Mouse (Mus musculus): Measurements from ENCODE around the gene Itga7. TPM values are rescaled to one million over a fixed set of nuclear protein-coding genes. Genes with fewer than 3 reads are reported as not detected.

The Itga7 gene
- polyA plus RNA-seq, 1 experiment from 2014 or later = 3.3 TPM

DNA sequence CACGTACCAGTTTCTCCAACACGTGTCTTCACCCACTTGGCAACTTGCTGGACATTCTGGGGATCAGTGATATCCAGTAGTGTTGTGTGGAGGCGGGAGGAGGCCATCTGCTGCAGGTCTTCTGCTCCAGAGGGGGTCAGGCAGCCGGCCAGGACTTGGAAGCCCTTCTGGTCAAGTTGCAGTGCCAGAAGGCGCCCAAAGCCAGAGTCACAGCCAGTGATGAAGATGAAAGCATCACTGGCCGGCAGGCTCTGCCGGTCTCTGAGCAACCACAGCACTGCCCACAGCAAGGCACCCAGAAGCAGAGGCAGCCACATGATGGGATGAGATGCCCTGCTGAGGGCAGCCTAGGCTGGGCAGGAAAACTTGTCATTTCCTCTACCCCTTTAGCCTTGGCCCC, 15.4 kb upstream of the Itga7 start:
- Histone ChIP-seq H3K36me3 (ENCODE audit: control insufficient read depth, insufficient read depth, low read length) (peaks cover 11% of the 10 kb centered on the region; the same call in 1 of the 2 replicates), H3K4me2 (ENCODE audit: low read depth, low read length) (0 out of 2 replicates have a peak overlapping the region, but pooled peaks have one; percentile 34), H3K9me3 (ENCODE audit: control insufficient read depth, low read length) (no peaks in the 10 kb centered on the region), H3K4me3 (ENCODE audit: low read length) (no peak overlapping the region), H3K9ac (ENCODE audit: low read depth, low read length) (no peak overlapping the region), H3K4me1 (ENCODE audit: control insufficient read depth, insufficient read depth, low read length) (peaks cover 35% of the 10 kb centered on the region), H3K27me3 (replicated peaks; ENCODE audit: control insufficient read depth, insufficient read depth, low read length) (no peaks in the 10 kb centered on the region), H3K27ac (ENCODE audit: low read length) (peak overlapping the region; percentile 79)
- ATAC-seq = no peak
- 80% methylated on average over 7 of the region's 7 CpGs for WGBS

DNA sequence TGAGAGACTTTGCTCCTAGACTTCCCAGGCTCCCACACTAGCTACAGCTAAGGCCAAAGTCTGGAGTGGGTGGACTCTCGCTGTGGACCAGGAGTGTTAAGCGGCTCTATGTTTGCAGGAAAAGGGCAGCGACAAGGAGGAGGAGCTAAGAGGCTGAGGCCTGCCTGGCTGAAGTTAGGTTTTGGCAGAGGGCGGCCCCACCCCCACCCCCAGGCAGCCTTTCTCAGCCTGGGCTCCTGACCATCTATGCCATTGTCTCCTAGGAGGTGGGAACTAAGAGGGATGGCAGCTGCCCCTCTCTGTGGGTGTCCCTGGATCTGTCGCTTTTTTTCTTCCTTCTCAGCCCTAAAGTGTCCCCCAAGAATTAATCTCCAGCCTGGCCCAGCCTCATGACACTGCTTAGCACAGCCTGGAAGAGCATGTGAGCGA, 14.4 kb upstream of the Itga7 start:
- peaks cover 43% of the 10 kb centered on the region for H3K4me1 ChIP-seq (ENCODE audit: control insufficient read depth, insufficient read depth, low read length)
- no peaks in the 10 kb centered on the region for H3K9me3 ChIP-seq (ENCODE audit: control insufficient read depth, low read length)
- no peaks in the 10 kb centered on the region for H3K27me3 ChIP-seq (replicated peaks; ENCODE audit: control insufficient read depth, insufficient read depth, low read length)
- H3K36me3 ChIP-seq (ENCODE audit: control insufficient read depth, insufficient read depth, low read length) = 0 out of 2 replicates have a peak, but pooled peaks cover 8% of the 10 kb centered on the region
- peak; percentile 78 for ATAC-seq
- 14% methylated on average over 6 of the region's 6 CpGs for WGBS
- peak overlapping the region; percentile 34; the same call in 1 of the 2 replicates for H3K4me2 ChIP-seq (ENCODE audit: low read depth, low read length)
- H3K4me3 ChIP-seq (ENCODE audit: low read length) = no peak overlapping the region
- peak overlapping the region; percentile 23; the same call in 1 of the 2 replicates for H3K9ac ChIP-seq (ENCODE audit: low read depth, low read length)
- H3K27ac ChIP-seq (ENCODE audit: low read length) = peak overlapping the region; percentile 79

DNA sequence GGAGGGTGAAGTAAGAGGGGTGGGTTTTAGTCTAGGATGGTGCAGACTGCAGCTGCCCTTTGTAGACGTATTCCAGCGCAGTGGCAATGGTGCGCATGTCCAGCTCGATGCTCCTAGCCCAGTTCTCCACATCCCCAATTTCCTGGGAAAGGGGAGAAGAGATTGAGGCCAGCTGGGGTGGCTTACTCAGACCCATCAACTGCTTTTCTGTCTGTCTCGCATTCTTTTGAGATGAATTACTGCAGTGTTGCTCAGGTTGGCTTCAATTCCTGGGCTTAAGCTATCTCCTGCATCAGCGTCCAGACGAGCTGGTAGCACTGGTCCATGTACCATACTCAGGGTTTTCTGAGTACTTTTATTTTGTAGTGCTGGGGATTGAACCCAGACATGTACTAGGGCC, 13.7 kb upstream of the Itga7 start:
- Histone ChIP-seq H3K36me3 (ENCODE audit: control insufficient read depth, insufficient read depth, low read length) (0 out of 2 replicates have a peak, but pooled peaks cover 8% of the 10 kb centered on the region), H3K4me2 (ENCODE audit: low read depth, low read length) (no peak overlapping the region), H3K4me3 (ENCODE audit: low read length) (no peak overlapping the region), H3K27ac (ENCODE audit: low read length) (peak overlapping the region; percentile 79), H3K4me1 (ENCODE audit: control insufficient read depth, insufficient read depth, low read length) (peaks cover 43% of the 10 kb centered on the region), H3K9ac (ENCODE audit: low read depth, low read length) (0 out of 2 replicates have a peak overlapping the region, but pooled peaks have one; percentile 23), H3K27me3 (replicated peaks; ENCODE audit: control insufficient read depth, insufficient read depth, low read length) (no peaks in the 10 kb centered on the region), H3K9me3 (ENCODE audit: control insufficient read depth, low read length) (no peaks in the 10 kb centered on the region)
- no peak for ATAC-seq
- 76% methylated on average over 7 of the region's 7 CpGs for WGBS

DNA sequence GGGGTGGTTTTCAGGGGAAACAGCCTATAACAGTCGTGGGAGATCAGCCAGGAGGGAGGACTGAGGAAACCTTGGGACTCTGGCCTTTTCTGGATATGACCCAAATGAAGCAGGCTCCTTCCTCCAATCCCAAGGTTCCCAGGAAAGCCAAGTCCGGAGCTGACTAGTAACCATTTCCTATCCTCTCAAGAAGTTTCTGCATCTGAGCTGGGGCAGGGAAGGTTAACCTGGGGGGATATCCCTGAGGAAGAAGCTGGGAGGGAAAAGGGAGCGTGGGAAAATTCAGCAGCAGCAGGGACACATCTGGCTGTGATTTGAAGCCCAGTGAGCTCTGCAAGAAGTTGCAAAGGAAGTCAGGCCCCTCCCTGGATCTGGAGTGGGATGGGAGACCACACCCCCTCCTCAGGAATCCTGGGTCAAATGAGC, 12.9 kb upstream of the Itga7 start:
- Histone ChIP-seq H3K9me3 (ENCODE audit: control insufficient read depth, low read length) (no peaks in the 10 kb centered on the region), H3K4me3 (ENCODE audit: low read length) (no peak overlapping the region), H3K9ac (ENCODE audit: low read depth, low read length) (no peak overlapping the region), H3K4me2 (ENCODE audit: low read depth, low read length) (no peak overlapping the region), H3K27ac (ENCODE audit: low read length) (peak overlapping the region; percentile 79), H3K4me1 (ENCODE audit: control insufficient read depth, insufficient read depth, low read length) (peaks cover 43% of the 10 kb centered on the region), H3K36me3 (ENCODE audit: control insufficient read depth, insufficient read depth, low read length) (0 out of 2 replicates have a peak, but pooled peaks cover 8% of the 10 kb centered on the region), H3K27me3 (replicated peaks; ENCODE audit: control insufficient read depth, insufficient read depth, low read length) (no peaks in the 10 kb centered on the region)
- ATAC-seq = no peak
- 60% methylated on average over 3 of the region's 3 CpGs for WGBS

DNA sequence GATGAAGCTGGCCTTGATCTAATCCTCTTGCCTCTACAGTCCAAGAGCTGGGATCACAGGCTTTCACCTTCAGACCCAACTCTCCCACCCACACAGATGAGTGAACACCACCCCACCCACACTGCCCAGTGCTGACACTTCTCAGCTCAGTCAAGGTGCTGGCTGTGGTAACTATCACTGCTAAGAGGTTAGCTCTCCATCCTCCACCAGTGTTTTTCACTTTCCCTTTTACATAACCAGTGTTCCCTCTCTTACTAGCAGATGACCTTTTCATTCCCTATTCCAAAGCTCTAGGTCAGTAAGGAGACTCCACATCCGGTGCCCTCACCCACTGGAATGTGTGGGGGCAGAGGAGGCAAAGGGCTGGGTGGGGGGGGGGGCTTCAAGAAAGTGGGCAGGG, 12.4 kb upstream of the Itga7 start:
- H3K9ac ChIP-seq (ENCODE audit: low read depth, low read length) = no peak overlapping the region
- H3K9me3 ChIP-seq (ENCODE audit: control insufficient read depth, low read length) = no peaks in the 10 kb centered on the region
- H3K4me2 ChIP-seq (ENCODE audit: low read depth, low read length) = no peak overlapping the region
- no peak for ATAC-seq
- no peaks in the 10 kb centered on the region for H3K27me3 ChIP-seq (replicated peaks; ENCODE audit: control insufficient read depth, insufficient read depth, low read length)
- WGBS = 58% methylated on average over 1 of the region's 1 CpGs
- 0 out of 2 replicates have a peak, but pooled peaks cover 8% of the 10 kb centered on the region for H3K36me3 ChIP-seq (ENCODE audit: control insufficient read depth, insufficient read depth, low read length)
- no peak overlapping the region for H3K4me3 ChIP-seq (ENCODE audit: low read length)
- peaks cover 43% of the 10 kb centered on the region for H3K4me1 ChIP-seq (ENCODE audit: control insufficient read depth, insufficient read depth, low read length)
- H3K27ac ChIP-seq (ENCODE audit: low read length) = peak overlapping the region; percentile 79; the same call in 1 of the 2 replicates

DNA sequence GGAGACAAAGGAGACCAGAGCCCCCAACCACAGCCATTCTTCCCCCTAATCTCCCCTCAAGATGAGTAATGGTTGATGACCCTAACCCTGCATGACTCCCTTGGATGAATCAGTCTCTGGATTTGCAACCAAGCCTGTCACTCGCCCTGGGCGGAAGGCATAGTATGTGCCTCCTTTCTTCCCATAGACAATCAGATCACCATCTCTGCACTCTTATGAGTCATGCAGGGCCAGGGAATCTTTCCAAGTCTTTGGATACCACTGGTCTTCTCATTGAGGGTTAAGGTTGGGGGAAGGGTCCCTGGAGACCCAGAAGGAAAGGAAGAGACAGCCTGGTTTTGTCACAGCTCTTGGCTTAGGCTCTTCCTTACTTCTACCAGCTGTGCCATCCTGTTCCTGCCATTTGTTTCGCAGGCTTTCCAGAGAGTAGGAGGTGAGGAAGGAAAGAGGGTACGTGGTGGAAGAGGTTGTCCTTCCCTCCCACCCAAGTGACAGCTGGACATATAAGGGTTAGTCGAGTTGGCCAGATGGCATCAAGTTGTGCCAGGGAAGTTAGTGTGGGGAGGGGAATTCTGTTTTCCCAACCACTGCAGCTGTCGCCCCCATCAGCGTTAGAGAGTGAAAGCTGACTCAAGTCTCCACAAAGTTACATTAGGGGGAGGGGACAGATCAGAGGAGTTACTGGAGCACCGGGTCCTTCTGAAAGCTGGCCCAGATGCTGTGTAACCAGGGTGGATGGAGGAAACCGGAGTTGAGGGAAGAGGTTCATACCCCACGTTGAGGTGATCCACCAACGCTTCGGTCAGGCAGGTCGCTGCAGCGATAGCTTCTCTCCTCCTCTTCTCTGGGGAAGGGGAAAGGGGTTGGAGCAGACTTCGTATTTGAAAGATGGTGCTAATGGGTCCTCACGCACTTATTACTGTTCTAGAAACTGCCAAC, 11.5 kb upstream of the Itga7 start:
- Histone ChIP-seq H3K27me3 (replicated peaks; ENCODE audit: control insufficient read depth, insufficient read depth, low read length) (no peaks in the 10 kb centered on the region), H3K4me2 (ENCODE audit: low read depth, low read length) (peak overlapping the region; percentile 93), H3K4me1 (ENCODE audit: control insufficient read depth, insufficient read depth, low read length) (peaks cover 43% of the 10 kb centered on the region), H3K36me3 (ENCODE audit: control insufficient read depth, insufficient read depth, low read length) (0 out of 2 replicates have a peak, but pooled peaks cover 8% of the 10 kb centered on the region), H3K4me3 (ENCODE audit: low read length) (peak overlapping the region; percentile 92), H3K9ac (ENCODE audit: low read depth, low read length) (peak overlapping the region; percentile 92), H3K9me3 (ENCODE audit: control insufficient read depth, low read length) (no peaks in the 10 kb centered on the region), H3K27ac (ENCODE audit: low read length) (peak overlapping the region; percentile 1; the same call in 1 of the 2 replicates)
- 67% methylated on average over 16 of the region's 16 CpGs for WGBS
- no peak for ATAC-seq

DNA sequence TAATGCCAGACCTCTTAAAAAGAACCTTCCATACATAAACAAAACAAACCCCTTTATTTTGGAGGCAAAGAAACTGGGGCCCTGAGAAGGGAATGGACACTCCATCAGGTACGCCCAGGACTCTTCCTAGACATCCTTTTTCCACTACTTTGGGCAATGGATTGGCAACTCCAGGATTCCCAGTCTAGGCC, 10.9 kb upstream of the Itga7 start, which contains the start of gene Rdh5:
Gene Rdh5 (minus strand): TSS at position 67 of the 191 bp plus-strand sequence.
- H3K27me3 ChIP-seq (replicated peaks; ENCODE audit: control insufficient read depth, insufficient read depth, low read length) = no peaks in the 10 kb centered on the region
- no peak for ATAC-seq
- 17% methylated on average over 1 of the region's 1 CpGs for WGBS
- peak within 1 kb of the TSS; percentile 92 for H3K9ac ChIP-seq (ENCODE audit: low read depth, low read length)
- 0 out of 2 replicates have a peak, but pooled peaks cover 3% of the 10 kb centered on the region for H3K36me3 ChIP-seq (ENCODE audit: control insufficient read depth, insufficient read depth, low read length)
- peaks cover 43% of the 10 kb centered on the region for H3K4me1 ChIP-seq (ENCODE audit: control insufficient read depth, insufficient read depth, low read length)
- H3K9me3 ChIP-seq (ENCODE audit: control insufficient read depth, low read length) = no peaks in the 10 kb centered on the region
- peak within 1 kb of the TSS; percentile 98 for H3K27ac ChIP-seq (ENCODE audit: low read length)
- peak within 1 kb of the TSS; percentile 93 for H3K4me2 ChIP-seq (ENCODE audit: low read depth, low read length)
- peak within 1 kb of the TSS; percentile 92 for H3K4me3 ChIP-seq (ENCODE audit: low read length)

DNA sequence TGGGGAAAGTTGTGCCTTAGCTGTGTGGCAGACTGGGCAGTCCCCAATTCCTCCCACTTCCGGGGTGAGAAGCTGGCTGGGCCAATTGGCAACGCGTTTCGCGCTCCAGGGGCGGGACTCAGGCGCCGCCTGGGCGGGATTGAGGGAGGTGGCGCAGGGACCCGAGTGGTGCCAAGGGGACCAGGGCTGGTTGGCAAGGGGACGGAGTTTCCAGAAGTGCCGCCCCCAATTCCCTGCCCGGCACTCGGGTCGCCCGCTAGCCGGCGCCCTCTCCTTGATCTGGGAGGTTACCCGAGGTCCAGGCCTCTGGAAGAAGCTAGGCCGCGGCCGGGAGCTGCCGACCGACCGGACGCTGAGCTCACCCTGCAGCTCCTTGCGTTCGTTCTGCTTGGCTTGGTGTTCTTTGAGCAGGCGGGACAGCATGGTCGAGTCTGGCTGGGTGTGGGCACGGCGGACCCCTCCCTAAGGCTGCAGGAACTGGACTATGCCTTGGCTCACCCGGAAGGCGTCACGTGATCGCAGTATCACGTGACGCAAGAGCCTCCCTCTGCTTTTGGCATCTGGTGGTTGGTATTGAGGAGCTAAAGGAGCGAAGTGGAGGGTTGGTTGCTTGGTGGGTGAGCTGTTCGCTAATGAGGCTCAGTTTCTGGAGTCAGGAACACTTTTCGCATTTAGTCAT, 10.5 kb upstream of the Itga7 start:
- H3K36me3 ChIP-seq (ENCODE audit: control insufficient read depth, insufficient read depth, low read length) = no peaks in the 10 kb centered on the region
- H3K27ac ChIP-seq (ENCODE audit: low read length) = peak overlapping the region; percentile 98
- ATAC-seq = peak; percentile 95
- under 1% methylated on average over 42 of the region's 42 CpGs for WGBS
- H3K4me1 ChIP-seq (ENCODE audit: control insufficient read depth, insufficient read depth, low read length) = peaks cover 43% of the 10 kb centered on the region
- no peaks in the 10 kb centered on the region for H3K27me3 ChIP-seq (replicated peaks; ENCODE audit: control insufficient read depth, insufficient read depth, low read length)
- peak overlapping the region; percentile 92 for H3K9ac ChIP-seq (ENCODE audit: low read depth, low read length)
- peak overlapping the region; percentile 92 for H3K4me3 ChIP-seq (ENCODE audit: low read length)
- no peaks in the 10 kb centered on the region for H3K9me3 ChIP-seq (ENCODE audit: control insufficient read depth, low read length)
- H3K4me2 ChIP-seq (ENCODE audit: low read depth, low read length) = peak overlapping the region; percentile 93

DNA sequence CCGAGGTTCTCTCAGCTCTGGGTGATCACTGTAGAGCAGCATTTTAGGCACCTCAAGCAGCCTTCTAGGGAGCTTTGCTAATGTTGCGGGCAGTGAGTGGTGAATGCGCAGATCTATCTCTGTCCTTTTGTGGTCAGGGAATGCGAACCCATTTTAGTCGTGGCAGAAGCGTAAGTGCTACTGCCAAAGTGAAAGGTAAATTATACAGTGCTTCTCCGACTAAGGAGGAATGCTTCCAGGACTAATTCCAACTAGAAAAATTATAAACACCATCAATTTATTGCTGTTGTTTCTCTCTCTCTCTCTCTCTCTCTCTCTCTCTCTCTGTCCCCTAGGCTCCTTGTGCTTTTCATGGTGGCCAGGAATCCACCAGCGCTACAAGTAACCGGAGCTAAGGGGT, 9.7 kb upstream of the Itga7 start, which contains the start of gene Bloc1s1:
Gene Bloc1s1 (minus strand): TSS at position 101 of the 400 bp plus-strand sequence.
- 54% methylated on average over 9 of the region's 9 CpGs for WGBS
- H3K36me3 ChIP-seq (ENCODE audit: control insufficient read depth, insufficient read depth, low read length) = no peaks in the 10 kb centered on the region
- no peaks in the 10 kb centered on the region for H3K9me3 ChIP-seq (ENCODE audit: control insufficient read depth, low read length)
- H3K27ac ChIP-seq (ENCODE audit: low read length) = peak within 1 kb of the TSS; percentile 98
- H3K4me3 ChIP-seq (ENCODE audit: low read length) = peak within 1 kb of the TSS; percentile 92
- H3K4me2 ChIP-seq (ENCODE audit: low read depth, low read length) = peak within 1 kb of the TSS; percentile 93
- peak within 1 kb of the TSS; percentile 92 for H3K9ac ChIP-seq (ENCODE audit: low read depth, low read length)
- ATAC-seq = no peak
- H3K27me3 ChIP-seq (replicated peaks; ENCODE audit: control insufficient read depth, insufficient read depth, low read length) = no peaks in the 10 kb centered on the region
- peaks cover 37% of the 10 kb centered on the region for H3K4me1 ChIP-seq (ENCODE audit: control insufficient read depth, insufficient read depth, low read length)

Data from intestine, embryonic 16.5 days (tissue).